Mouse (Mus musculus) heart, embryonic 11.5 days (tissue): ENCODE results near the gene Klhdc9. TPM values are rescaled to one million over a fixed set of nuclear protein-coding genes. Genes with fewer than 3 reads are reported as not detected.
"Not testable (repeated sequence)": the region's sequence is repeated elsewhere in the genome, so short reads cannot be mapped to it uniquely, and the experiment has no call there.

ENCODE experiments used
- ATAC-seq: fragments of 200-750 bp; cut with Nextera tagmentation; replicated peaks from 2 replicates; pipeline ENCODE4 v1.8.0; 2017; ENCODE audit warnings: moderate library complexity; ENCODE audit not compliant: insufficient number of reproducible peaks, low FRiP score, low TSS enrichment
- H3K27ac ChIP-seq: fragments of 300-500 bp; sonication (generic); 2 replicates; pipeline ENCODE4 v1.5.1; 2014; ENCODE audit warnings: mild to moderate bottlenecking, low read depth, low read length
- H3K27me3 ChIP-seq: fragments of 300-500 bp; sonication (generic); 2 replicates; pipeline ENCODE4 v1.6.1; 2014; ENCODE audit warnings: mild to moderate bottlenecking, low read length, mixed read lengths; ENCODE audit not compliant: control insufficient read depth, insufficient read depth
- H3K36me3 ChIP-seq: fragments of 300-500 bp; sonication (generic); 2 replicates; pipeline ENCODE4 v1.6.1; 2014; ENCODE audit warnings: mild to moderate bottlenecking, low read length, moderate library complexity, mixed read lengths; ENCODE audit not compliant: control insufficient read depth, insufficient read depth
- H3K4me1 ChIP-seq: fragments of 300-500 bp; sonication (generic); 2 replicates; pipeline ENCODE4 v1.6.1; 2014; ENCODE audit warnings: low read length; ENCODE audit not compliant: control insufficient read depth, insufficient read depth
- H3K4me2 ChIP-seq: fragments of 300-500 bp; sonication (generic); 2 replicates; pipeline ENCODE4 v1.6.1; 2014; ENCODE audit warnings: mild to moderate bottlenecking, moderate library complexity
- H3K4me3 ChIP-seq: fragments of 300-500 bp; sonication (generic); 2 replicates; pipeline ENCODE4 v1.5.1; 2014; ENCODE audit warnings: low read depth, low read length
- H3K9ac ChIP-seq: fragments of 300-500 bp; sonication (generic); 2 replicates; pipeline ENCODE4 v1.6.1; 2014; ENCODE audit warnings: mild to moderate bottlenecking, low read depth, low read length, moderate library complexity
- H3K9me3 ChIP-seq: fragments of 300-500 bp; sonication (generic); replicated peaks from 2 replicates; pipeline ENCODE4 v1.6.1; 2016; ENCODE audit warnings: low read length; ENCODE audit not compliant: control insufficient read depth
- WGBS: fragments of 180-500 bp; shearing (Covaris S2); extraction: QIAGEN DNeasy Blood & Tissue Kit; methylation state at CpG from one replicate; pipeline ENCODE4 v1.1.7; 2014; ENCODE audit not compliant: insufficient replicate concordance; 5-methylcytosine and 5-hydroxymethylcytosine counted together
- polyA plus RNA-seq: library from polyadenylated mRNA; unstranded; fragments of >200 nt; fragmentation: Nextera tagmentation; extraction: Ambion mirVana; gene quantifications from 2 replicates; pipeline ENCODE4 v1.2.1, GENCODE M21; 2014

Klhdc9 gene
- polyA plus RNA-seq, 1 experiment from 2014 or later, result 0.49 TPM

DNA sequence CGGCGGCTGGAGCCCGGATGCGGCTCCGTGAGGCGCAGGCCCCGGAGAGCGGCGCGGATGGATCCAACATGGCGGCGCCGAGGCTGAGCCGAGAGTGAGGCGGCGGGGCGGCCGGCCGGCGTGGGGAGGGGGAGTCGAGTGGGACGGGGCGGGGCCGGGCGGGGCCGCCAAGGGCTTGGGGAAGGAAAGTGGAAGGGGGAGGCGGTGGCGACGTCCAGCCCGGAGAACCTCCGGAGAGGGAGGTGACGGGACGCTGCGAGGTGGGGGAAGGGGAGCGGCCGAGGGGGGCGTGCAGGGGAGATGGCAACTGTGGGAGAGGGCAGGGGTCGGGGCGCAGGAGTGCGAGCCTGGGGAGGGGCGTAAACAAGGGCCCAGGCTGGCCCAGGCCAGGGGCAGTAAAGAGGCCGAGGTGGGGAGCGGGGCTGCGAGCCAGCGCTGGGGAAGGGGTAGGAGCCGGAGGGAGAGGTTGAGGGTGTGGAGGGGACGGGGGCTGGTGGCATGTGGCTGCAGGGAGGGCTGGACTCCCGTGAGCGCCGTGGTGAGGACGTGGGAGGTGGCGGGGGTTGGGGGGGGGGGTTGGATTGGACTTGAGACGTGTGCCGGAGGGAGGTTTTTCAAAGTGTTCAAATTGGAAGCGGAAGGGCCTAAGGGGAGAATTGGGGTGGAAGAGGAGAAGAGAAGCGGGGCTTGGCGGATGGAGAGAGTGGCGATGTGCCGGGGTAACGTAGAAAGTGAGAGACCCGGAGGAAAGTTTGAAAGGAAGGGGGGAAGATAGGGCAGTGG, 31.0 kb downstream of the Klhdc9 start:
- H3K36me3 ChIP-seq, result peaks cover 3% of the 10 kb centered on the region; the same call in 1 of the 2 replicates
- H3K4me2 ChIP-seq, result peak overlapping the region; percentile 97
- H3K9me3 ChIP-seq, result no peaks in the 10 kb centered on the region
- H3K27me3 ChIP-seq, result no peaks in the 10 kb centered on the region
- H3K4me1 ChIP-seq, result peaks cover 19% of the 10 kb centered on the region
- peak; percentile 86 for ATAC-seq
- peak overlapping the region; percentile 97 for H3K27ac ChIP-seq
- WGBS, result 1% methylated on average over 50 of the region's 61 CpGs
- peak overlapping the region; percentile 68 for H3K4me3 ChIP-seq
- peak overlapping the region; percentile 85 for H3K9ac ChIP-seq

DNA sequence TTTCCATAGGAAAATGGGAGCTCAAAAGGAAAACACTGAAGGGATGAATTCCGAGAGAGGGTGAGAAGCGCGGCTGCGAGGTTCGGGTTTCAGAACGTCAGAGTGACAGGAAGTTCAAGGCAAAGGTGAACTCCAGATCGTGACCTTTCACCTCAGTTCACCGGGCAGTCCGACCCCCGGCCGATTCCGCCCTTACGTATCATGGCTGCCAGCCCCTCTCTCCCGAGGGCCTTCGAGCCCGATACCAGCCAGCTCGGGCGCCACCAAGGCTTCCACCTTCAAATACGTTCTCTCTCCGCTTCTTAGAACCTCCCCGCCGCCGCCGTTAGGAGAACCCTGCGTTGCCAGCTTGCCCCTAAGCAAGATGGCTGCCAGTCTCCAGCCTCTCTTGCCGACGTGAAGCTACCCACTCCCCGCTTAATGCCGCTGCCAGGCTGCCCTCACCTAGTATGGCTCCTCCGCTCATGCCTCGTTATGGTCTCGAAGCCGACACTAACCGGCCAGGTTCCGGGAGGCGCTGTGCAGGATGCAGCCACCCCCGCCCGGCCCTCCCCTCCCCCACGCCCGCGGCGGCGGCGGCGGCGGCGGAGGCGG, 31.7 kb downstream of the Klhdc9 start, which contains the start of gene Dedd:
Dedd (plus strand) TSS at position 307 of the 594 bp plus-strand sequence.
- peaks cover 19% of the 10 kb centered on the region for H3K4me1 ChIP-seq
- WGBS, result under 1% methylated on average over 47 of the region's 48 CpGs
- H3K27ac ChIP-seq, result peak within 1 kb of the TSS; percentile 97

DNA sequence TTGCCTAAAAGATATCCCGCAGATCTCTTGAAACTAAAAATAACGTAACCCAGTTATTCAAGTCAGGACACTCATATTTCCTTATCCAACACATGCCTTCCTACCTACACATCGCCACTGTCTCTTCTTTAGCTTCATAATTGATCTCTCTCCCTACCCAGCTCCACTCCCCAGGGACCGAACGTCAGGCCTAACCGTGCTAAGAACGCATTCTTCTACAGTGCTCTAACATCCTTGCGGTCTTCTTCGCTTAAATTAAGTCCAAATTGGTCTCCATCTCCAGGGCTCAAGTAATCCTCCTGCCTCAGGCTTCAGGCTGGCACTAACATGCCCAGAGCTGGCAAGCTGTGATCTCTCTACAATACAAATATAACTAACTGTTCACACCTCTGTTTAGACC, 32.4 kb downstream of the Klhdc9 start:
- Histone ChIP-seq H3K27me3 (no peaks in the 10 kb centered on the region), H3K27ac (peak overlapping the region; percentile 97), H3K36me3 (peaks cover 3% of the 10 kb centered on the region; the same call in 1 of the 2 replicates), H3K9ac (peak overlapping the region; percentile 85), H3K4me2 (peak overlapping the region; percentile 97), H3K9me3 (no peaks in the 10 kb centered on the region), H3K4me3 (peak overlapping the region; percentile 68), H3K4me1 (peaks cover 19% of the 10 kb centered on the region)
- 30% methylated on average over 9 of the region's 9 CpGs for WGBS
- no peak for ATAC-seq

More for the DNA sequence above, 31.7 kb downstream of the Klhdc9 start, which contains the start of gene Dedd:
- peak within 1 kb of the TSS; percentile 97 for H3K4me2 ChIP-seq
- H3K4me3 ChIP-seq, result peak within 1 kb of the TSS; percentile 68
- H3K36me3 ChIP-seq, result peaks cover 3% of the 10 kb centered on the region; the same call in 1 of the 2 replicates
- H3K27me3 ChIP-seq, result no peaks in the 10 kb centered on the region
- no peaks in the 10 kb centered on the region for H3K9me3 ChIP-seq
- peak within 1 kb of the TSS; percentile 85 for H3K9ac ChIP-seq
- ATAC-seq, result peak; percentile 84

DNA sequence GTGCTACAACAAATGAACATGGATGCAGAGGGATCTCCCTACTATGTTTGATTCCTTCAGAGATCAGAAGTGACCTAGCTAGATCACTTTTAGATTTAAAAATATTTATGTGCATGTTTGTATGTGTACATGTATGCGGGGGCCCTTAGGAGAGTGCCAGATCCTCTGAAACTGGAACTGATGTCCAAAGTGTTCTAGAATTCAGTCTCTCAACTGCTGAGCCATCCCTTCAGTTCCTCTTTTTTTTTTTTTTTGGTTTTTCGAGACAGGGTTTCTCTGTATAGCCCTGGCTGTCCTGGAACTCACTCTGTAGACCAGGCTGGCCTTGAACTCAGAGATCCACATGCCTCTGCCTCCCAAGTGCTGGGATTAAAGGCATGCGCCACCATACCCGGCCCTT, 34.0 kb downstream of the Klhdc9 start:
- H3K27ac ChIP-seq, H3K9ac ChIP-seq, H3K27me3 ChIP-seq, ATAC-seq, H3K4me2 ChIP-seq, H3K9me3 ChIP-seq, H3K36me3 ChIP-seq, H3K4me3 ChIP-seq: not testable (repeated sequence)
- peaks cover 15% of the 10 kb centered on the region for H3K4me1 ChIP-seq
- 79% methylated on average over 4 of the region's 4 CpGs for WGBS

DNA sequence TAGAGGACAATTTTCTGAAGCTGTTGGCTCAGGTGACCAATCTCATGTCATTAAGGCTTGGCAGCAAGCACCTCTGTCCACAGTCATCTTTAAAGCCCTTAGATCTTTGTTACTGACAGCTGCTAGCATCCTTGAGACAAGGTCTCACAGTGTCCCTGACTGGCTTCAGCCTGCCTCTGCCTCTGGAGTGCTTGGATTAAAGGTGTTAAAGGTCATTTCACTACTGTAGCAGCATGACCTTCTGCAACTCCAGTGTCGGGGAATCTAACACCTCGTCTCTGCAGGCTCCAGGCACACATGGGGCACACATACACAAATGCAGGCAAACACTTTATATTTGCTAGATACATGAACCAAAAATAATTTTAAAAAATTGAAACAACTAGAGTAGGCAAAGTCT, 35.0 kb downstream of the Klhdc9 start:
- no peaks in the 10 kb centered on the region for H3K27me3 ChIP-seq
- ATAC-seq, result no peak
- whole genome bisulfite sequencing, result 73% methylated on average over 2 of the region's 2 CpGs

DNA sequence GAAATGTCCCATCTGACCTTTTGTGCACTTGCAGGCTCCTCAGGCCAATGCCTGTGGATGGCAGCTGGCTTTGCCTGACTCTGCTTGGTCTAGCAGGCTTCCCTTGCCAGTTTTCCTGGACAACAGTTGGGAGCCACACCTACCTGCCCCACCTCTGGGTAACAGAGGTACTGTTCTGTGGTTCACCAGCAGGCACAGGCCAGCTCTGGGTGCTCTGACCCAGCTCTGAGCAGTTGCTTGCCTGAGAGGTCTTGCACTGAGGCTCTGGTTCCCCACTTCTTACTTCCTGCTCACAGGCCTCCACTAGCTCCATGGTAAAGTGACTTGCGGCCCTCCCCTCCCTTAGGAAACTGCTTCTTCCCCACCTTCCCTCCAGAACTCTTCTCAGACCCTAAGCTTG, 38.6 kb downstream of the Klhdc9 start:
- WGBS, result 70% methylated on average over 1 of the region's 1 CpGs

More for the DNA sequence above, 35.0 kb downstream of the Klhdc9 start:
- peaks cover 3% of the 10 kb centered on the region; the same call in 1 of the 2 replicates for H3K36me3 ChIP-seq
- no peak overlapping the region for H3K4me2 ChIP-seq
- H3K9ac ChIP-seq, result no peak overlapping the region
- H3K4me1 ChIP-seq, result peaks cover 7% of the 10 kb centered on the region; the same call in 1 of the 2 replicates
- no peaks in the 10 kb centered on the region for H3K9me3 ChIP-seq
- H3K27ac ChIP-seq, result no peak overlapping the region
- no peak overlapping the region for H3K4me3 ChIP-seq

DNA sequence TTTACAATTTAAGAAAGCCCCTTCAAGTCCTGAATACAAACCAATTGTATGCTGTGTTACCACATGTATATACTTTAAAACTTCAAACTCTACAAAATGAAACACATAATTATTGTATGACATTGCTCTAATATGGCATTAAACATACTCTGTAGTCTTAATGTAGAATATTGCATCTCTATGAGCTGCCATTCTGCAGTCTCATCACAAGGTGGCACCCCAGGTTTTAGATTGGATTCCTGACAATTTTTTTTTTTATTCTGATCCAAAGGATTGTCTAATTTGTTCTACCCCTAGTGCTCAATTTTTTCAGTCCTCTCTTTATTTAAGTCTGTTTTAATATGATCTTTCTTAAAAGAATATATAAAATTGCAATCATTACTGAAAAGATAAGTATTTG, 39.2 kb downstream of the Klhdc9 start:
- no peak overlapping the region for H3K4me3 ChIP-seq
- ATAC-seq, result no peak
- H3K36me3 ChIP-seq, result peaks cover 3% of the 10 kb centered on the region; the same call in 1 of the 2 replicates
- H3K27me3 ChIP-seq, result no peaks in the 10 kb centered on the region
- no peaks in the 10 kb centered on the region for H3K9me3 ChIP-seq
- H3K4me1 ChIP-seq, result no peaks in the 10 kb centered on the region; the same call in 1 of the 2 replicates
- no peak overlapping the region for H3K27ac ChIP-seq
- H3K9ac ChIP-seq, result no peak overlapping the region
- no peak overlapping the region for H3K4me2 ChIP-seq

More for the DNA sequence above, 38.6 kb downstream of the Klhdc9 start:
- ATAC-seq, result no peak
- Histone ChIP-seq H3K4me2 (no peak overlapping the region), H3K27me3 (no peaks in the 10 kb centered on the region), H3K27ac (no peak overlapping the region), H3K36me3 (peaks cover 3% of the 10 kb centered on the region; the same call in 1 of the 2 replicates), H3K9me3 (no peaks in the 10 kb centered on the region), H3K4me3 (no peak overlapping the region), H3K9ac (no peak overlapping the region), H3K4me1 (no peaks in the 10 kb centered on the region; the same call in 1 of the 2 replicates)

DNA sequence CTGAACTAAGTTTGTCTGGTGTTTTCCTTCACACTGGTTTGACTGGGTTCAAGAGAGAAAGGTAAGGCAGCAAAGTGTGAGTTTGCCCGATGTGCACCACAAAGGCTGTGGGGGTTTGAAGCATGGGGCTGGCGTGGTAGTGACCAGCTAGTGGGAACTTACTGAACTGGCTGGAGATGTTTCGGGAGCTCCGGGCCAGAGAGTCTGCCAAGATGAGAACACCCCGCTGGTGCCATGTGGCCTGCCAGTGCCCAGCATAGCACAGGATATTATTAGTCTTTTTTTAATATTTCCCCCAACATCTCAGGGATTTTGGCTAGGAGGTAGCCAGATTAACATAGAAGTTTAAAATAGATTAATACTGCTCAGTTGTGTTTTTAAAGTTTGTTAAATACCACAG, 40.4 kb downstream of the Klhdc9 start:
- H3K27ac ChIP-seq, result no peak overlapping the region
- H3K9ac ChIP-seq, result peak overlapping the region; percentile 56; the same call in 1 of the 2 replicates
- no peaks in the 10 kb centered on the region for H3K4me1 ChIP-seq
- no peaks in the 10 kb centered on the region; the same call in 1 of the 2 replicates for H3K9me3 ChIP-seq
- ATAC-seq, result no peak
- 15% methylated on average over 5 of the region's 5 CpGs for WGBS
- peaks cover 3% of the 10 kb centered on the region; the same call in 1 of the 2 replicates for H3K36me3 ChIP-seq
- H3K4me2 ChIP-seq, result peak overlapping the region; percentile 57
- H3K27me3 ChIP-seq, result no peaks in the 10 kb centered on the region
- H3K4me3 ChIP-seq, result peak overlapping the region; percentile 25
